Mouse (Mus musculus): Measurements from ENCODE around the gene Snrpf.

- no peak for TF ChIP-seq GATA1 (IDR thresholded peaks at IDR 0.05; ENCODE audit: borderline replicate concordance, low read length)
- no peak for TF ChIP-seq POLR2AphosphoS5 (IDR thresholded peaks at IDR 0.05; ENCODE audit: insufficient replicate concordance, low read depth, low read length)
- no peak for TF ChIP-seq CTCF (IDR thresholded peaks at IDR 0.05; ENCODE audit: low read depth, low read length)
- TF ChIP-seq GATA2 (IDR thresholded peaks at IDR 0.05; ENCODE audit: borderline replicate concordance, low read depth, low read length) = no peak
These were observed 21.4 kb upstream of the Snrpf start for GRCm38 (mm10) chr10:93610896-93611295.

Data from G1E (cell line).